Mouse (Mus musculus) small intestine, adult 2 months (tissue): ENCODE measurements around the gene Cacna2d1. TPM values are rescaled to one million over a fixed set of nuclear protein-coding genes. Genes with fewer than 3 reads are reported as not detected.

Experiments
- H3K27ac ChIP-seq: fragments of 200-500 bp; 2 replicates; pipeline ENCODE4 v1.5.1; 2012; ENCODE audit warnings: low read depth, low read length, control low read depth, inconsistent platforms; ENCODE audit not compliant: insufficient read depth
- H3K27me3 ChIP-seq: fragments of 200-500 bp; 2 replicates; pipeline ENCODE4 v1.6.1; 2012; ENCODE audit warnings: mild to moderate bottlenecking, moderate library complexity, low read length, inconsistent platforms; ENCODE audit not compliant: control insufficient read depth, insufficient read depth
- H3K36me3 ChIP-seq: fragments of 200-500 bp; 2 replicates; pipeline ENCODE4 v1.6.1; 2012; ENCODE audit warnings: mild to moderate bottlenecking, low read length, control low read depth, inconsistent platforms; ENCODE audit not compliant: control insufficient read depth, insufficient read depth
- H3K4me1 ChIP-seq: fragments of 200-500 bp; 2 replicates; pipeline ENCODE4 v1.6.1; 2012; ENCODE audit warnings: low read length, inconsistent platforms, mixed read lengths; ENCODE audit not compliant: control insufficient read depth, insufficient read depth, insufficient read length
- H3K4me3 ChIP-seq: fragments of 200-500 bp; 2 replicates; pipeline ENCODE4 v1.5.1; 2012; ENCODE audit warnings: low read depth, mild to moderate bottlenecking, control low read depth, inconsistent platforms, low read length, moderate library complexity
- CTCF ChIP-seq: fragments of 200-500 bp; IDR thresholded peaks from 2 replicates; pipeline ENCODE4 v1.5.1; 2012; ENCODE audit warnings: low read depth, mild to moderate bottlenecking, control low read depth, inconsistent platforms, low read length, moderate library complexity, mixed read lengths; ENCODE audit not compliant: insufficient replicate concordance, insufficient read length; ENCODE audit errors: extremely low read depth
- POLR2A ChIP-seq: fragments of 200-500 bp; IDR thresholded peaks from 2 replicates; pipeline ENCODE4 v1.6.1; 2012; ENCODE audit warnings: low read depth, mild to moderate bottlenecking, control low read depth, inconsistent platforms, low read length, moderate library complexity
- WGBS: fragments of 180-500 bp; shearing (Covaris S2); methylation state at CpG from one replicate; pipeline ENCODE4 v1.1.7; 2018; 5-methylcytosine and 5-hydroxymethylcytosine counted together
- polyA plus RNA-seq: library from polyadenylated mRNA; depleted of rRNA; stranded (reverse); fragments of >200 nt; gene quantifications from 2 replicates; pipeline ENCODE4 v1.2.3, GENCODE M21; 2012

Gene Cacna2d1
- polyA plus RNA-seq, 1 experiment = 0.65 TPM

- H3K27me3 ChIP-seq = no peaks in the 10 kb centered on the region
- no peak overlapping the region for H3K27ac ChIP-seq
Observed at GRCm38 (mm10) chr5:16063273-16063672, 128.8 kb downstream of the Cacna2d1 start.

DNA sequence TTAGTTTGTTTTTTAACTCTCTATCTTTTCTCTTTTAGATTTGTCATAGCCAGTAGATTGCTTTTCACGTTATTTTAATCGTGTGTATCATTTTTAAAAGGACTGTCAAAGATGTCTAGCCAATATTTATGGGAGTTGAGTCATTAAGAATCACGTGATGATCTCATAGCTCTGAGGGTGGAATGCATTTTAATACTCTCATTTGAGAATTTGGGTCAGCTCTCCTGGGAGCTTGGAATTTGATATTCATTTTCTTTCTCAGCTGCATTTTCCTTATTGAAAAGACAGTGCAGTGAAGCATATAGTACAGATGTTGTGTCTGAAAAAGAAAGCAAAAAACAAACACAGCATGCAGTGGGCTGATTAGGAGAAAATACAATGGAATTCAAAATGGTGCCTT is 129.5 kb downstream of the Cacna2d1 start:
- Histone ChIP-seq H3K27me3 (no peaks in the 10 kb centered on the region), H3K36me3 (no peaks in the 10 kb centered on the region), H3K4me1 (no peaks in the 10 kb centered on the region), H3K4me3 (no peak overlapping the region), H3K27ac (no peak overlapping the region)
- WGBS = 68% methylated on average over 3 of the region's 3 CpGs
- TF ChIP-seq POLR2A (no peak), CTCF (no peak)

More at GRCm38 (mm10) chr5:16063273-16063672, 128.8 kb downstream of the Cacna2d1 start:
- TF ChIP-seq POLR2A (no peak), CTCF (no peak)
- Histone ChIP-seq H3K4me1 (no peaks in the 10 kb centered on the region), H3K4me3 (no peak overlapping the region), H3K36me3 (no peaks in the 10 kb centered on the region)

GRCm38 (mm10) chr5:16065816-16066215 is 131.3 kb downstream of the Cacna2d1 start:
- H3K4me3 ChIP-seq = no peak overlapping the region
- TF ChIP-seq CTCF (no peak), POLR2A (no peak)
- no peak overlapping the region for H3K27ac ChIP-seq
- H3K4me1 ChIP-seq = no peaks in the 10 kb centered on the region
- 76% methylated on average over 4 of the region's 4 CpGs for WGBS
- no peaks in the 10 kb centered on the region for H3K36me3 ChIP-seq
- H3K27me3 ChIP-seq = no peaks in the 10 kb centered on the region

DNA sequence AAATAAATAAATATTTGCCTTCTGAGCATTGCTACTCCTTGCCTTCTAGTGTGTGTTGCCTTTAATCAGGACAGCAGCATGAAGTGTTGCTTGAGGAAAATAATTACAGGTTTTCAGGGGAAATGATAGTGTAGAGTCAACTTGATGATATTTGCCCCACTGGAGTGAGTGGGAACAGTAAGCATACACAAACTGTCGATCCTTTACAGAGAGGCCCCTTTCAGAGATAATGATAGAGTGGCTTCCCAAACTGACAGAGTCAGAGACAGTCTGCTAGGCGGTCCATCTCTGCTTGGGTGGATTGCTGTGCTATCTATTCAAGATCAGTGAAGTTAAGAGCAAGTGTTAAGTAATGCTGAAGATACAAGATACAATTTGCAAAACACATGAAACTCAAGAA is 147.8 kb downstream of the Cacna2d1 start:
- WGBS = 78% methylated on average over 2 of the region's 2 CpGs
- no peak for TF ChIP-seq CTCF
- TF ChIP-seq POLR2A = no peak
- Histone ChIP-seq H3K27me3 (no peaks in the 10 kb centered on the region), H3K4me3 (no peak overlapping the region), H3K4me1 (no peaks in the 10 kb centered on the region), H3K36me3 (no peaks in the 10 kb centered on the region), H3K27ac (no peak overlapping the region)

- no peaks in the 10 kb centered on the region for H3K4me1 ChIP-seq
- no peak overlapping the region for H3K4me3 ChIP-seq
- no peak overlapping the region for H3K27ac ChIP-seq
- H3K27me3 ChIP-seq = no peaks in the 10 kb centered on the region
- H3K36me3 ChIP-seq = no peaks in the 10 kb centered on the region
- WGBS = 78% methylated on average over 10 of the region's 10 CpGs
- TF ChIP-seq CTCF (no peak), POLR2A (no peak)
Observed at GRCm38 (mm10) chr5:16086979-16087902, 152.8 kb downstream of the Cacna2d1 start.

- WGBS = 86% methylated on average over 2 of the region's 2 CpGs
Observed at GRCm38 (mm10) chr5:16087995-16088394, 153.5 kb downstream of the Cacna2d1 start.

DNA sequence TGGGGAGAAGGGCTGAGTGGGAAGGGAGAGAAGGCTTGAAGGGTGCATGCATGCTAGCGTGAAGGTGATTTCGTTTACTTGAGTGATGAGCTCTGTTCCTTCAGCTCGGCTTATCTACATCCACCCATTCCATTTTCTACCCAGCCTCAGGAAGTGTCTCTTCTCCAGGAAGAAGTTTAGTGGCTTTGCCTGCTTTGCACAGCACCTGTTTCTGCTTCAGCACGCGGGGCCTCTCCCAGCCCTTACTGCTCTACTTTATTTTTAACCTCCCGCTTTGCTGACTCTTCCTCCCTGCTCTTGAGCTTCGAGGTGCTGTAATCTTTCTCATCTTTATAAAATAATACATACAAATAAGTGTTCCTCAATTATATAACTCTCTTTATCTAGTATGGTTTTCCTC is 158.0 kb downstream of the Cacna2d1 start:
- Histone ChIP-seq H3K27me3 (no peaks in the 10 kb centered on the region), H3K36me3 (no peaks in the 10 kb centered on the region), H3K27ac (no peak overlapping the region), H3K4me3 (no peak overlapping the region), H3K4me1 (no peaks in the 10 kb centered on the region)
- 68% methylated on average over 7 of the region's 7 CpGs for WGBS
- TF ChIP-seq POLR2A (no peak), CTCF (no peak)

More at GRCm38 (mm10) chr5:16087995-16088394, 153.5 kb downstream of the Cacna2d1 start:
- no peaks in the 10 kb centered on the region for H3K4me1 ChIP-seq
- H3K27ac ChIP-seq = no peak overlapping the region
- TF ChIP-seq POLR2A = no peak
- no peak for TF ChIP-seq CTCF
- H3K36me3 ChIP-seq = no peaks in the 10 kb centered on the region
- H3K27me3 ChIP-seq = no peaks in the 10 kb centered on the region
- H3K4me3 ChIP-seq = no peak overlapping the region
